Comparison of ENCODE assay signal across 9 mouse cellular contexts in the genomic region with DNA sequence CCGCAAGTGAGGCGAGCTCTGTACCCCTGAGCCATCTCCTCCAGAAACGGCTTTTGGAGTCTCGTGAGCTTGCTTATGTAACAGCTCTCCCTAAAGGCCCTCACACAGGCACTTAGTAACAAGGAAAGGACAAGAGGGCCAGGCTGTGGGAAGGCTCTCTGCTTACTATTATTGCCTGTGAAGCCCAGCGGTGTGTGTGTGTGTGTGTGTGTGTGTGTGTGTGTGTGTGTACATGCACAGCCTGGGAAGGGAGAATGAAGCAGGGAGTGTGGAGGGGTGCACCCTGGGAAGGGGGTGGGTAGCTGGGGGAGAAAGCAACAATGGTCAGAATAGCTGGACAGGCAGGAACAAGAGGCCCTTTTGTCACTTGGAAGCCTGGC. TPM values are rescaled to one million over a fixed set of nuclear protein-coding genes. Genes with fewer than 3 reads are reported as not detected.
DNase-seq lines count a peak whose midpoint lies in the region; ATAC-seq and TF ChIP-seq lines count a peak whose summit lies in the region.
"Had no signal": no experiment of that assay in that cellular context is flagged by ENCODE, and none has a peak within 500 bp of the region (broad histone marks: within the 10 kb centered on the region; RNA-seq: fewer than 3 reads in every experiment).

No protein-coding gene starts in this region.

- H3K4me2 ChIP-seq in heart, embryonic 14.5 days (ENCODE audit: low read length), result peak overlapping the region; percentile 72
- peak overlapping the region; percentile 52; the same call in 1 of the 2 replicates for H3K4me2 ChIP-seq in midbrain, postnatal 0 days (ENCODE audit: low read depth, low read length, poor library complexity, severe bottlenecking)

- no peak overlapping the region; the same call in 1 of the 2 replicates for H3K4me3 ChIP-seq in heart, embryonic 10.5 days
- no peak overlapping the region for H3K4me3 ChIP-seq in heart, embryonic 14.5 days (ENCODE audit: control insufficient read depth in 1 of 2, insufficient read depth in 1 of 2, low read depth in 1 of 2, low read length in 2 of 2)
- H3K4me3 ChIP-seq in midbrain, postnatal 0 days (ENCODE audit: low read depth, low read length), result no peak overlapping the region
- H3K4me3 ChIP-seq: erythroblast, embryonic 14.5 days had no signal

- no peak for ATAC-seq in heart, embryonic 14.5 days (ENCODE audit: insufficient number of reproducible peaks, insufficient read depth, low FRiP score, low read depth)
- peak; percentile 41; the same call in 1 of the 2 replicates for ATAC-seq in midbrain, postnatal 0 days (ENCODE audit: low FRiP score)

- 66% methylated on average over 5 of the region's 5 CpGs for WGBS in heart, embryonic 10.5 days
- 29% methylated on average over 5 of the region's 5 CpGs for WGBS in heart, embryonic 14.5 days
- 16% methylated on average over 5 of the region's 5 CpGs for WGBS in midbrain, postnatal 0 days

- peaks cover 28% of the 10 kb centered on the region for H3K4me1 ChIP-seq in heart, embryonic 10.5 days
- peaks cover 20 to 24% of the 10 kb centered on the region in 2 experiments for H3K4me1 ChIP-seq in heart, embryonic 14.5 days (ENCODE audit: control insufficient read depth in 2 of 2, insufficient read depth in 2 of 2, low read length in 2 of 2)
- H3K4me1 ChIP-seq in midbrain, postnatal 0 days (ENCODE audit: insufficient read depth, low read length), result peaks cover 8% of the 10 kb centered on the region

- no peak for TF ChIP-seq CTCF in midbrain, postnatal 0 days (IDR thresholded peaks at IDR 0.05)

- no peaks in the 10 kb centered on the region for H3K27me3 ChIP-seq in heart, embryonic 10.5 days (ENCODE audit: insufficient read depth, poor library complexity, severe bottlenecking)
- no peaks in the 10 kb centered on the region for H3K27me3 ChIP-seq in heart, embryonic 14.5 days (ENCODE audit: control insufficient read depth, insufficient read depth, low read length)
- H3K27me3 ChIP-seq in midbrain, postnatal 0 days (ENCODE audit: insufficient read depth, low read length), result no peaks in the 10 kb centered on the region

- no peaks in the 10 kb centered on the region for H3K9me3 ChIP-seq in heart, embryonic 10.5 days
- no peaks in the 10 kb centered on the region for H3K9me3 ChIP-seq in heart, embryonic 14.5 days (ENCODE audit: control insufficient read depth, low read length)
- no peaks in the 10 kb centered on the region for H3K9me3 ChIP-seq in midbrain, postnatal 0 days (ENCODE audit: low read length)

- H3K9ac ChIP-seq in heart, embryonic 14.5 days (ENCODE audit: low read length), result peak overlapping the region; percentile 67
- peak overlapping the region; percentile 46; the same call in 1 of the 2 replicates for H3K9ac ChIP-seq in midbrain, postnatal 0 days (replicated peaks; ENCODE audit: low read length, poor library complexity, severe bottlenecking)

- intact Hi-C loops in heart, postnatal 10 days (cut with DNase I), result no loop called here

- peak overlapping the region; percentile 93 for H3K27ac ChIP-seq in heart, embryonic 10.5 days
- peak overlapping the region; percentile 97 to 99 for H3K27ac ChIP-seq in heart, embryonic 14.5 days (replicated peaks in 1 of 2; ENCODE audit: control insufficient read depth in 1 of 2, insufficient read depth in 1 of 2, low read depth in 2 of 2, low read length in 2 of 2)
- peak overlapping the region; percentile 97 for H3K27ac ChIP-seq in midbrain, postnatal 0 days (ENCODE audit: low read depth, low read length)

- no peaks in the 10 kb centered on the region for H3K36me3 ChIP-seq in heart, embryonic 10.5 days
- H3K36me3 ChIP-seq in heart, embryonic 14.5 days (ENCODE audit: control insufficient read depth, insufficient read depth, low read length), result no peaks in the 10 kb centered on the region
- H3K36me3 ChIP-seq in midbrain, postnatal 0 days (ENCODE audit: insufficient read depth, low read length), result no peaks in the 10 kb centered on the region

- no peak for DNase-seq in heart, embryonic 10.5 days (ENCODE audit: low spot score)
- no peak for DNase-seq in heart, postnatal 10 days
- peak; percentile 46 to 61 for DNase-seq in kidney, postnatal 36 days
- peak; percentile 62 for DNase-seq in midbrain, postnatal 0 days (ENCODE audit: low spot score)
- DNase-seq in frontal cortex, postnatal 14 days (ENCODE audit: low spot score in 2 of 2), result no peak
- no peak for DNase-seq in thymus, postnatal 25 days
- DNase-seq in layer of hippocampus, postnatal 25 days (ENCODE audit: extremely low spot score in 1 of 2, low spot score in 1 of 2), result no peak

RNA-seq across cellular contexts. Expression of gene Fgd2, which starts 5.3 kb away (rescaled TPM):
- 2.2 and 3.8 TPM in 2 replicates for polyA plus RNA-seq in heart, embryonic 10.5 days (2016; fragmentation: Nextera tagmentation; extraction: Ambion mirVana)
- total RNA-seq in heart, postnatal 10 days (2021), result 1 to 10 TPM; 2.5 to 2.6 TPM
- polyA plus RNA-seq in heart, embryonic 14.5 days (2014; fragmentation: Nextera tagmentation; extraction: Ambion mirVana), result 2.4 and 2.8 TPM in 2 replicates
- total RNA-seq in midbrain, postnatal 0 days (2014; rRNA removed), result 13.4 and 27.3 TPM in 2 replicates
- polyA plus RNA-seq in midbrain, postnatal 0 days (2015; fragmentation: Nextera tagmentation; extraction: Ambion mirVana), result 14.4 and 16.5 TPM in 2 replicates
- 1 to 10 TPM; 5.6 to 8.2 TPM for total RNA-seq in layer of hippocampus, postnatal 25 days (2021)

RNA-seq across cellular contexts. Expression of gene Mtch1, which starts 7.7 kb away (rescaled TPM):
- 281 and 310 TPM in 2 replicates for polyA plus RNA-seq in heart, embryonic 10.5 days (2016; fragmentation: Nextera tagmentation; extraction: Ambion mirVana)
- 100 to 1,000 TPM; 345 to 350 TPM for total RNA-seq in heart, postnatal 10 days (2021)
- 342 and 368 TPM in 2 replicates for polyA plus RNA-seq in heart, embryonic 14.5 days (2014; fragmentation: Nextera tagmentation; extraction: Ambion mirVana)
- 605 and 625 TPM in 2 replicates for total RNA-seq in midbrain, postnatal 0 days (2014; rRNA removed)
- 510 and 517 TPM in 2 replicates for polyA plus RNA-seq in midbrain, postnatal 0 days (2015; fragmentation: Nextera tagmentation; extraction: Ambion mirVana)
- total RNA-seq in layer of hippocampus, postnatal 25 days (2021), result 100 to 1,000 TPM; 556 to 630 TPM

RNA-seq across cellular contexts. Expression of gene Pi16, which starts 38.0 kb away (rescaled TPM):
- polyA plus RNA-seq in heart, embryonic 10.5 days (2016; fragmentation: Nextera tagmentation; extraction: Ambion mirVana), result 1.9 and 2.6 TPM in 2 replicates
- total RNA-seq in heart, postnatal 10 days (2021), result 10 to 100 TPM; 26.9 to 33.9 TPM
- 0.77 and 1.1 TPM in 2 replicates for polyA plus RNA-seq in heart, embryonic 14.5 days (2014; fragmentation: Nextera tagmentation; extraction: Ambion mirVana)
- 4.3 and 4.6 TPM in 2 replicates for total RNA-seq in midbrain, postnatal 0 days (2014; rRNA removed)
- 3.3 and 4.0 TPM in 2 replicates for polyA plus RNA-seq in midbrain, postnatal 0 days (2015; fragmentation: Nextera tagmentation; extraction: Ambion mirVana)
- total RNA-seq in layer of hippocampus, postnatal 25 days (2021), result 1 to 10 TPM in 1 of 2 experiments, under 1 TPM in 1; 0.98 to 1.5 TPM

Comparison
In these comparisons a context has a peak if more than half of its experiments do, and no peak if none do; other contexts are left out.
1. DNase-seq: peak in kidney, postnatal 36 days (2 of 2) and midbrain, postnatal 0 days (single experiment); none in heart, embryonic 10.5 days (single experiment), heart, postnatal 10 days (0 of 2), frontal cortex, postnatal 14 days (0 of 2), thymus, postnatal 25 days (single experiment) and layer of hippocampus, postnatal 25 days (0 of 2).
2. Peak in every context shown above with its lines, with median percentiles within 50 percentile points of each other: H3K27ac ChIP-seq.